Mouse (Mus musculus) kidney, embryonic 14.5 days (tissue): ENCODE measurements around the gene St3gal6. TPM values are rescaled to one million over a fixed set of nuclear protein-coding genes. Genes with fewer than 3 reads are reported as not detected.
"Not testable (repeated sequence)": the region's sequence is repeated elsewhere in the genome, so short reads cannot be mapped to it uniquely, and the experiment has no call there.

ENCODE experiments used
- ATAC-seq: fragments of 200-750 bp; cut with Nextera tagmentation; 2 replicates; pipeline ENCODE4 v1.8.0; 2017; ENCODE audit warnings: moderate number of reproducible peaks, mild to moderate bottlenecking, moderate TSS enrichment, moderate library complexity; ENCODE audit not compliant: low FRiP score, low TSS enrichment
- H3K27ac ChIP-seq: fragments of 300-500 bp; sonication (generic); 2 replicates; pipeline ENCODE4 v1.5.1; 2014; ENCODE audit warnings: low read depth, mild to moderate bottlenecking, low read length, moderate library complexity, mixed read lengths
- H3K27me3 ChIP-seq: fragments of 300-500 bp; sonication (generic); 2 replicates; pipeline ENCODE4 v1.6.1; 2014; ENCODE audit warnings: mild to moderate bottlenecking, low read length; ENCODE audit not compliant: control insufficient read depth, insufficient read depth
- H3K36me3 ChIP-seq: fragments of 300-500 bp; sonication (generic); 2 replicates; pipeline ENCODE4 v1.6.1; 2014; ENCODE audit warnings: low read length, mixed read lengths; ENCODE audit not compliant: control insufficient read depth, insufficient read depth
- H3K4me1 ChIP-seq: fragments of 300-500 bp; sonication (generic); 2 replicates; pipeline ENCODE4 v1.6.1; 2014; ENCODE audit warnings: low read length, mixed read lengths; ENCODE audit not compliant: control insufficient read depth, insufficient read depth
- H3K4me2 ChIP-seq: fragments of 300-500 bp; sonication (generic); replicated peaks from 2 replicates; pipeline ENCODE4 v1.6.1; 2014; ENCODE audit warnings: low read depth, mild to moderate bottlenecking, low read length
- H3K4me3 ChIP-seq: fragments of 300-500 bp; sonication (generic); 2 replicates; pipeline ENCODE4 v1.5.1; 2014; ENCODE audit warnings: mild to moderate bottlenecking, low read length
- H3K9ac ChIP-seq: fragments of 300-500 bp; sonication (generic); 2 replicates; pipeline ENCODE4 v1.6.1; 2014; ENCODE audit warnings: low read depth, mild to moderate bottlenecking, low read length, moderate library complexity
- H3K9me3 ChIP-seq: fragments of 300-500 bp; sonication (generic); 2 replicates; pipeline ENCODE4 v1.6.1; 2016; ENCODE audit warnings: low read length; ENCODE audit not compliant: control insufficient read depth
- WGBS: fragments of 180-500 bp; shearing (Covaris S2); extraction: QIAGEN DNeasy Blood & Tissue Kit; methylation state at CpG from one replicate; pipeline ENCODE4 v1.1.7; 2014; 5-methylcytosine and 5-hydroxymethylcytosine counted together
- polyA plus RNA-seq: library from polyadenylated mRNA; unstranded; fragments of >200 nt; fragmentation: Nextera tagmentation; extraction: Ambion mirVana; gene quantifications from 2 replicates; pipeline ENCODE4 v1.2.1, GENCODE M21; 2014

St3gal6 gene
- polyA plus RNA-seq, 1 experiment from 2014 or later, result 46.9 TPM

DNA sequence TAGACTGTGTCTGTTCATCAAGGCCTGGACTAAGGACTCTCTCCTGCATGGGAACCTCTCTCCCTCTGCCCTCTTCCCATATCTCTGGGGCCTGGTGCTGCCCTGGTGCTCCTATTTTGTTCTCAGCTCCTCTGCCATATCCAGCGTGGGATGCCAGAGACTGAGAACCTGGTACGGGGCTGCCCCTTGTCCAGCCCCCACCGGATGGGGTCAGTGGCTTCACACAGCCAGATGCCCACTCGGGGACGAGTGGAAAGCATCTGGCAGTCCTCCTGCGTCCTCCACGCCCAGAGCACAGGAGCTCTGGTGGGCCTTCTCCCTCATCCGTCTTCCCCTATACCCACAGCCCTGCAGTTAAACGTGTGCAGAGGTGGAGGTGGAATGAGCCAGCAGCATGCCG is 63.7 kb downstream of the St3gal6 start:
- 85% methylated on average over 10 of the region's 10 CpGs for WGBS
- Histone ChIP-seq H3K4me3 (no peak overlapping the region), H3K4me1 (0 out of 2 replicates have a peak, but pooled peaks cover 4% of the 10 kb centered on the region), H3K9me3 (no peaks in the 10 kb centered on the region), H3K36me3 (peaks cover 36% of the 10 kb centered on the region), H3K27me3 (no peaks in the 10 kb centered on the region), H3K4me2 (no peak overlapping the region), H3K9ac (no peak overlapping the region), H3K27ac (no peak overlapping the region)
- ATAC-seq, result no peak

DNA sequence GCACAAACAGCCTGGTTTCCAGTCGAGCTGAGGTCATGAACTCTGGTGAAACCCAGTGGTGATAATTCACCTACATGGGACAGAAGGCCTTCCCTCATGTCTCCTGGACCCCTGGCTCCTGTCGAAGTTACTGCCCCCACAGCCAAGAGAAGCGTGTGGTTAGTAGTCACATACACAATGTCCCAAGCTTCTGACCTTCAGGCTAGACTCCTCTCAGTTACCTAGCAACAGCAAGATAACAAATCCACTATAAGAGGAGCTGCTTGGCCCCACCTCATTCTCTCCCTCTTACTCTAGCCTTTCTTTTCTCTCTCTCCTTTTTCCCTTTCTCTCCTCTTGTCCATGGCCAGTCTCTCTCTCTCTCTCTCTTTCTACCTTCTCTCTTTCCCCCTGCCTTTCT is 64.1 kb downstream of the St3gal6 start:
- ATAC-seq, result not testable (repeated sequence)

DNA sequence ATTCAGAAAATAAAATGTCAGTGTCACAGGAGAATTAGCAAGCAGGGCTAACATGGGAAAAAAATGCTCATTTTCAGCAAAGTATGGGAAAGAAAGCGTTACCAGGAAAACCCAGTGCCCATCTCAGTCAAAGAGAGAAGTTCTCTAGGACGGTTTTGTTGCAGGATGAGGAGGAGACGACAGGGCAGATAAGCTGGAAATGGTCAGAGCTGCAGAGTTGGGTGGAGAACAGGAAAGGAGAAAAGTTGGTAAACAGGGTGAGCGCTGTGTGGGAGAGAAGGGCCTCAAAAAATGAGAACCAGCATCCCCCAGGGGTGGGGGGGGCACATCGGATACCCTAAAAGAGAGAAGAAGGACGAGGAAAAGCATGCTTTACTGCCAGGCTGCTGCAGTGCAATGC is 67.1 kb downstream of the St3gal6 start:
- Histone ChIP-seq H3K9me3 (no peaks in the 10 kb centered on the region), H3K4me3 (no peak overlapping the region), H3K9ac (no peak overlapping the region), H3K27ac (no peak overlapping the region), H3K36me3 (peaks cover 13% of the 10 kb centered on the region), H3K4me2 (no peak overlapping the region), H3K27me3 (no peaks in the 10 kb centered on the region), H3K4me1 (0 out of 2 replicates have a peak, but pooled peaks cover 4% of the 10 kb centered on the region)
- no peak for ATAC-seq
- WGBS, result 80% methylated on average over 6 of the region's 6 CpGs

More for the DNA sequence above, 64.1 kb downstream of the St3gal6 start:
- not testable (repeated sequence) for H3K9me3 ChIP-seq, H3K27me3 ChIP-seq, H3K4me1 ChIP-seq, H3K4me3 ChIP-seq, H3K4me2 ChIP-seq, H3K9ac ChIP-seq, H3K27ac ChIP-seq
- WGBS, result 10% methylated on average over 3 of the region's 3 CpGs
- peaks cover 31% of the 10 kb centered on the region for H3K36me3 ChIP-seq

DNA sequence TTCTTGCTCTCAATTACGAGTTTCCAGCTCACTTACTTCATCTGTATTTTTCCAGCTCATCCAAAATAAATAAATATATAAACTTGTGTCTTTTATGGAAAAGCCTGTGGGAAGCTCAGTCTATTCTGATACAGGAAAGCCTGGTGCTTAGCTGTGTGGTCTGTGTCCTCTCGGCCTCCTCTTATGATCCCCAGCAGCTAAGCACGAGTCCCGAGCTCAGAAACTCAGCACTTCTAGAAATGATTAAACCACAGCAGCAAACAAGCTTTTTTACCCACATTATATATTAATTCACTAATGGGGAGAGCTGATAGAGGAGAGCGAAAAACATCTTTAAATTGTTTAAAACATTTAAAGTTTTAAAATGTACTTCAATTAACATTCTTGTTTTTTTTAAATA is 67.6 kb downstream of the St3gal6 start:
- Histone ChIP-seq H3K4me2 (no peak overlapping the region), H3K9ac (no peak overlapping the region), H3K9me3 (no peaks in the 10 kb centered on the region), H3K4me1 (0 out of 2 replicates have a peak, but pooled peaks cover 4% of the 10 kb centered on the region), H3K36me3 (peaks cover 15% of the 10 kb centered on the region), H3K4me3 (no peak overlapping the region), H3K27ac (no peak overlapping the region), H3K27me3 (no peaks in the 10 kb centered on the region)
- WGBS, result 80% methylated on average over 5 of the region's 5 CpGs
- ATAC-seq, result no peak

DNA sequence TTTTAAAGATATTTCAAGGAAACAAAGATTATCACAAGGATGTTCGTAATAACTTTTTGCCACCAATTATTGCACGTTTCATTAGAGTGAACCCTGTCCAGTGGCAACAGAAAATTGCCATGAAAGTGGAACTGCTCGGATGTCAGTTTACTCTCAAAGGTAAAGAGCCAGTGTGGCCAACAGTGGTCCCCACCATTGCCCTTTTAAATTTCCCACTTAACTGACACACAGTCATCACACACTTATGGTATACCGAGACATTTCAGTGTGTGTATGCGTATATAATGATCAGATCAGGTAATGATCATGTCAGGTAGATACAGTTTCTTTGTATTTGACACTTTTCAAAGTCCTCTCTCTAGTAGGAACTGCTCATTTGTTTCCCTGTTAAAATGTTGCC is 68.9 kb downstream of the St3gal6 start:
- H3K27ac ChIP-seq, result no peak overlapping the region
- H3K4me2 ChIP-seq, result no peak overlapping the region
- no peak overlapping the region for H3K9ac ChIP-seq
- no peaks in the 10 kb centered on the region for H3K9me3 ChIP-seq
- 0 out of 2 replicates have a peak, but pooled peaks cover 4% of the 10 kb centered on the region for H3K4me1 ChIP-seq
- H3K4me3 ChIP-seq, result no peak overlapping the region
- no peak for ATAC-seq
- peaks cover 17% of the 10 kb centered on the region for H3K36me3 ChIP-seq
- H3K27me3 ChIP-seq, result no peaks in the 10 kb centered on the region
- 90% methylated on average over 5 of the region's 5 CpGs for WGBS

DNA sequence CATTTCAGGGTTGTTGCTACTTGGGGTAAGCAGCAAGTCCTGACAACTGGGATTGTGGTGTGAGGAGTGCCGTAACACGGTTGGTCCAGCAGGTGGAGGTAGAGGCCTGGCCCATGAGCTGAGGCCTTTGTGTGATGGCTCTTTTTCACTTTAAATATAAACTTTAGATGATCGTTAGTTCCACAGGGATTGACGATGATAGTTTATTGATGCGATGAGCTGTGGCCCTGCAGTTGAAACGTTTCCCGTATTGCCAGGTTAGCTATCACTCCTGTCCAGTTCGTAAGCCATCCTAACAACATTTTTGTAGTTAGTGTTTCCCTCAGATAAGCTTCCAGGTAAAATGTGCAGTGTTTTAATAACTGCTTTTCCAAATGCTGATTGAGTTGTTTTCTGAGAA is 69.4 kb downstream of the St3gal6 start:
- H3K27me3 ChIP-seq, result no peaks in the 10 kb centered on the region
- no peak overlapping the region for H3K27ac ChIP-seq
- no peak overlapping the region for H3K4me2 ChIP-seq
- no peaks in the 10 kb centered on the region for H3K9me3 ChIP-seq
- peaks cover 17% of the 10 kb centered on the region for H3K36me3 ChIP-seq
- H3K4me1 ChIP-seq, result 0 out of 2 replicates have a peak, but pooled peaks cover 4% of the 10 kb centered on the region
- no peak overlapping the region for H3K4me3 ChIP-seq
- 62% methylated on average over 8 of the region's 8 CpGs for WGBS
- no peak overlapping the region for H3K9ac ChIP-seq
- peak; percentile 74; the same call in 1 of the 2 replicates for ATAC-seq

DNA sequence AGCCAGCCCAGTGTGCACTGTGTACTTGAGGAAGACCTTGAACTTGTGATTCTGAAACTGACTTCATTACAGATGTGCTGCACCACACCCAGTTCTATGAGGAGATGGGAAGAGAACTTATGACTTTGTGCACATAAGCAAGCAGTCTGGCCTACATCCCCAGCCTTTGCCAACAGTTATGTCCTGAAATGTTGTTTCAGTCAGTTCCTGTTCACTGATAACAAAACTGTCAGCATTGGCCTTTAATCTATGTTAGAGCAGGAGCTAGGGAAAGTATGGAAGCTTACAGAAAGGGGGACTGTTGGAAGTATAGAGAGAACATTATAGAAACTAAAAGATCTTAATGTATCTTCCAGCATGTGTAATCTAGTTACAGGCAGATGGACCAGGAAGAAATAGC is 70.2 kb downstream of the St3gal6 start:
- H3K27ac ChIP-seq, result no peak overlapping the region
- H3K9ac ChIP-seq, result no peak overlapping the region
- H3K4me2 ChIP-seq, result no peak overlapping the region
- H3K9me3 ChIP-seq, result no peaks in the 10 kb centered on the region
- H3K4me3 ChIP-seq, result no peak overlapping the region
- H3K4me1 ChIP-seq, result 0 out of 2 replicates have a peak, but pooled peaks cover 4% of the 10 kb centered on the region
- H3K27me3 ChIP-seq, result no peaks in the 10 kb centered on the region
- ATAC-seq, result no peak
- peaks cover 17% of the 10 kb centered on the region for H3K36me3 ChIP-seq

DNA sequence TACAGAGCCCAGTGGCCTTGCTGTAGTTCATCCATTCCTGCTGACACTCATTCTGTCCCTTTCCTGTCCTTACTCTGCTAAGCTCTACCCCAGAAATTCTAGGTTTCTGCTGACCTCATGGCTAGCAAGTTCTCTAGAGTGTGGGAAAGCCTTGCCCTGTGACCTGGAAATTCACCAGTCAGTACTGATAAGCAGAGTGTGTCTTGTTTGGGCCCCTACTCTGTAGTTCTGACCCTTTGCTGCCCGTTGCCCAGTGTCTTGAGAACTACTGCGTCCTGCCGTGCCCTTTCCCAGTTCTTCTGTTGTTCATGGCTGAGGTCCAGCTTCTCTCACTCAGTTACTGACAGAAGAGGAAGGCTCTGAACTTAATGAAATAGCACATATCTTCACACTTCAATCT is 70.9 kb downstream of the St3gal6 start:
- Histone ChIP-seq H3K4me1 (0 out of 2 replicates have a peak, but pooled peaks cover 4% of the 10 kb centered on the region), H3K4me2 (no peak overlapping the region), H3K36me3 (peaks cover 17% of the 10 kb centered on the region), H3K9me3 (no peaks in the 10 kb centered on the region), H3K27me3 (no peaks in the 10 kb centered on the region), H3K9ac (no peak overlapping the region), H3K27ac (no peak overlapping the region), H3K4me3 (no peak overlapping the region)
- ATAC-seq, result no peak
- WGBS, result 48% methylated on average over 3 of the region's 3 CpGs

DNA sequence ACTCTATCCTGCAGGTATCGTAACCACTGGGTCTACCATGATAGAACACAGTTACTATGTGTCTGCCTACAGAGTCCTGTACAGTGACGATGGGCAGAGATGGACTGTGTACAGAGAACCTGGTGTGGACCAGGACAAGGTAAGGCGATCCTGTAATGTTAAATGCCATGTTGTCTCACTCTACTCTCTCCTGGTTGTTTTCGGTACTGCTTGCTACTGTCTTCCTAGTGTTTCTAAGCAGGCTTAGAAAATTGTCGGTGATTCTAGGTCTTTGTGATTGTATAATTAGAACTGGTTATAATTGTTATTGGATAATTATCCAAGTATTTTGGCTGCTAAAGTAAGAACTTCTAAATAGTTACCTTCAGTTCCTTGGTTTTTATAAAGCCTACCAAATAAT is 72.4 kb downstream of the St3gal6 start:
- Histone ChIP-seq H3K9me3 (no peaks in the 10 kb centered on the region), H3K4me2 (no peak overlapping the region), H3K27me3 (no peaks in the 10 kb centered on the region), H3K36me3 (peaks cover 8% of the 10 kb centered on the region; the same call in 1 of the 2 replicates), H3K4me3 (no peak overlapping the region), H3K27ac (no peak overlapping the region), H3K4me1 (no peaks in the 10 kb centered on the region), H3K9ac (no peak overlapping the region)
- WGBS, result 95% methylated on average over 5 of the region's 5 CpGs
- ATAC-seq, result no peak
